Mouse (Mus musculus): ENCODE measurements around the gene Eefsec. TPM values are rescaled to one million over a fixed set of nuclear protein-coding genes. Genes with fewer than 3 reads are reported as not detected.

The Eefsec gene
- polyA plus RNA-seq, 1 experiment from 2014 or later: 32.3 TPM

GRCm38 (mm10) chr6:88216199-88216598 is 230.1 kb downstream of the Eefsec start:
- no peak overlapping the region for H3K4me3 ChIP-seq
- no peaks in the 10 kb centered on the region for H3K4me1 ChIP-seq (replicated peaks)
- H3K27ac ChIP-seq (replicated peaks): no peak overlapping the region
- H3K36me3 ChIP-seq: no peaks in the 10 kb centered on the region
- 78% methylated on average over 4 of the region's 4 CpGs for WGBS
- H3K27me3 ChIP-seq: peaks cover under 1% of the 10 kb centered on the region; the same call in 1 of the 2 replicates
- no peak overlapping the region for H3K4me2 ChIP-seq
- no peak for ATAC-seq (ENCODE audit: low read depth)
- peaks cover 4% of the 10 kb centered on the region; the same call in 1 of the 2 replicates for H3K9me3 ChIP-seq
- no peak overlapping the region for H3K9ac ChIP-seq

- no peaks in the 10 kb centered on the region for H3K4me1 ChIP-seq (replicated peaks)
- WGBS: 47% methylated on average over 6 of the region's 6 CpGs
- no peak overlapping the region for H3K9ac ChIP-seq
- peaks cover 4% of the 10 kb centered on the region; the same call in 1 of the 2 replicates for H3K9me3 ChIP-seq
- H3K36me3 ChIP-seq: no peaks in the 10 kb centered on the region
- ATAC-seq (ENCODE audit: low read depth): no peak
- H3K4me3 ChIP-seq: no peak overlapping the region
- H3K27me3 ChIP-seq: no peaks in the 10 kb centered on the region; the same call in 1 of the 2 replicates
- H3K27ac ChIP-seq (replicated peaks): no peak overlapping the region
- H3K4me2 ChIP-seq: no peak overlapping the region
Measured at GRCm38 (mm10) chr6:88215797-88216196, 230.5 kb downstream of the Eefsec start.

- H3K4me3 ChIP-seq: no peak overlapping the region
- no peak for ATAC-seq (ENCODE audit: low read depth)
- H3K9me3 ChIP-seq: no peaks in the 10 kb centered on the region
- peaks cover 50% of the 10 kb centered on the region for H3K27me3 ChIP-seq
- H3K4me1 ChIP-seq (replicated peaks): no peaks in the 10 kb centered on the region
- no peak overlapping the region for H3K27ac ChIP-seq (replicated peaks)
- no peaks in the 10 kb centered on the region for H3K36me3 ChIP-seq
- WGBS: 59% methylated on average over 3 of the region's 3 CpGs
- no peak overlapping the region for H3K4me2 ChIP-seq
- H3K9ac ChIP-seq: no peak overlapping the region
Measured at GRCm38 (mm10) chr6:88210182-88210581, 236.2 kb downstream of the Eefsec start.

GRCm38 (mm10) chr6:88209453-88209852 is 236.9 kb downstream of the Eefsec start:
- H3K36me3 ChIP-seq: no peaks in the 10 kb centered on the region
- peaks cover 58% of the 10 kb centered on the region for H3K27me3 ChIP-seq
- no peak overlapping the region for H3K4me2 ChIP-seq
- no peak overlapping the region for H3K9ac ChIP-seq
- ATAC-seq (ENCODE audit: low read depth): no peak
- no peaks in the 10 kb centered on the region for H3K9me3 ChIP-seq
- no peak overlapping the region for H3K4me3 ChIP-seq
- no peaks in the 10 kb centered on the region for H3K4me1 ChIP-seq (replicated peaks)
- 78% methylated on average over 5 of the region's 5 CpGs for WGBS
- H3K27ac ChIP-seq (replicated peaks): no peak overlapping the region

- Histone ChIP-seq H3K4me1 (replicated peaks) (no peaks in the 10 kb centered on the region; the same call in 1 of the 2 replicates), H3K27ac (replicated peaks) (no peak overlapping the region), H3K36me3 (no peaks in the 10 kb centered on the region), H3K27me3 (peaks cover 69% of the 10 kb centered on the region), H3K4me2 (no peak overlapping the region), H3K9me3 (no peaks in the 10 kb centered on the region), H3K4me3 (no peak overlapping the region), H3K9ac (no peak overlapping the region)
- no peak for ATAC-seq (ENCODE audit: low read depth)
- WGBS: 90% methylated on average over 3 of the region's 3 CpGs
Measured at GRCm38 (mm10) chr6:88208321-88208720, 238.0 kb downstream of the Eefsec start.

GRCm38 (mm10) chr6:88207403-88208033 is 238.8 kb downstream of the Eefsec start:
- no peak overlapping the region for H3K9ac ChIP-seq
- H3K27me3 ChIP-seq: peaks cover 77% of the 10 kb centered on the region

More at GRCm38 (mm10) chr6:88207403-88208033, 238.8 kb downstream of the Eefsec start:
- Histone ChIP-seq H3K9me3 (no peaks in the 10 kb centered on the region), H3K36me3 (no peaks in the 10 kb centered on the region), H3K27ac (replicated peaks) (no peak overlapping the region), H3K4me2 (no peak overlapping the region), H3K4me3 (no peak overlapping the region), H3K4me1 (replicated peaks) (no peaks in the 10 kb centered on the region; the same call in 1 of the 2 replicates)
- 89% methylated on average over 10 of the region's 10 CpGs for WGBS
- ATAC-seq (ENCODE audit: low read depth): no peak

Other genes with a start within 250 kb of the Eefsec start
- gene Dnajb8, start 224.3 kb downstream of the Eefsec start, polyA plus RNA-seq (2015; fragmentation: Nextera tagmentation; extraction: Ambion mirVana): not detected in 2 replicates
- 83.0 and 105 TPM in 2 replicates for gene Ruvbl1, start 18.9 kb upstream of the Eefsec start, polyA plus RNA-seq (2015; fragmentation: Nextera tagmentation; extraction: Ambion mirVana)
- gene Sec61a1, start 72.4 kb upstream of the Eefsec start, polyA plus RNA-seq (2015; fragmentation: Nextera tagmentation; extraction: Ambion mirVana): 164 and 173 TPM in 2 replicates
- 0.47 TPM in 1 of 2 replicates, not detected in the other for gene Kbtbd12, start 191.4 kb upstream of the Eefsec start, polyA plus RNA-seq (2015; fragmentation: Nextera tagmentation; extraction: Ambion mirVana)

Measured in neural tube, embryonic 13.5 days (tissue).